Mouse (Mus musculus): ENCODE results near the gene Rai1. TPM values are rescaled to one million over a fixed set of nuclear protein-coding genes. Genes with fewer than 3 reads are reported as not detected.

The Rai1 gene
- polyA plus RNA-seq, 3 experiments from 2014 or later, result 5.6 to 12.2 (median 12.1) TPM

- ATAC-seq, result no peak
Measured at GRCm38 (mm10) chr11:60127863-60128512, 23.2 kb downstream of the Rai1 start.

GRCm38 (mm10) chr11:60130516-60130915 is 25.7 kb downstream of the Rai1 start:
- ATAC-seq, result no peak

GRCm38 (mm10) chr11:60132061-60132460 is 27.2 kb downstream of the Rai1 start:
- no peak for ATAC-seq

GRCm38 (mm10) chr11:60136491-60136890 is 31.7 kb downstream of the Rai1 start:
- no peak for ATAC-seq

GRCm38 (mm10) chr11:60137170-60137569 is 32.4 kb downstream of the Rai1 start:
- no peak for ATAC-seq

- ATAC-seq, result no peak
Measured at GRCm38 (mm10) chr11:60139141-60139733, 34.4 kb downstream of the Rai1 start.

GRCm38 (mm10) chr11:60139734-60140371 is 35.0 kb downstream of the Rai1 start:
- ATAC-seq, result no peak

GRCm38 (mm10) chr11:60140586-60141284 is 35.9 kb downstream of the Rai1 start:
- no peak for ATAC-seq

GRCm38 (mm10) chr11:60141285-60141608 is 36.4 kb downstream of the Rai1 start:
- no peak for ATAC-seq

GRCm38 (mm10) chr11:60143086-60143485 is 38.3 kb downstream of the Rai1 start:
- ATAC-seq, result no peak

- no peak for ATAC-seq
Measured at GRCm38 (mm10) chr11:60146170-60146569, 41.4 kb downstream of the Rai1 start.

- ATAC-seq, result no peak
Measured at GRCm38 (mm10) chr11:60148591-60148990, 43.8 kb downstream of the Rai1 start.

- ATAC-seq, result no peak
Measured at GRCm38 (mm10) chr11:60149086-60149485, 44.3 kb downstream of the Rai1 start.

GRCm38 (mm10) chr11:60150677-60151076 is 45.9 kb downstream of the Rai1 start:
- ATAC-seq, result no peak

- no peak for ATAC-seq
Measured at GRCm38 (mm10) chr11:60152339-60152738, 47.5 kb downstream of the Rai1 start.

GRCm38 (mm10) chr11:60153936-60154335 is 49.1 kb downstream of the Rai1 start:
- ATAC-seq, result no peak

- no peak for ATAC-seq
Measured at GRCm38 (mm10) chr11:60155690-60156089, 50.9 kb downstream of the Rai1 start.

GRCm38 (mm10) chr11:60158271-60158670 is 53.5 kb downstream of the Rai1 start:
- ATAC-seq, result no peak

- no peak for ATAC-seq
Measured at GRCm38 (mm10) chr11:60159955-60160354, 55.1 kb downstream of the Rai1 start.

- no peak for ATAC-seq
Measured at GRCm38 (mm10) chr11:60160454-60161114, 55.8 kb downstream of the Rai1 start.

GRCm38 (mm10) chr11:60161146-60161874 is 56.5 kb downstream of the Rai1 start:
- ATAC-seq, result no peak

- ATAC-seq, result no peak
Measured at GRCm38 (mm10) chr11:60162547-60162946, 57.7 kb downstream of the Rai1 start.

Data from inflammation-experienced regulatory T-cells, adult 6 months (primary cell).